Mouse (Mus musculus) layer of hippocampus, postnatal 36 days (tissue): Measurements from ENCODE around the gene Zfp566. TPM values are rescaled to one million over a fixed set of nuclear protein-coding genes. Genes with fewer than 3 reads are reported as not detected.

Source experiments
- DNase-seq, 2 experiments: peaks; one replicate each; pipeline ENCODE4 v3.0.0; 2022
- microRNA-seq, 2 experiments: library from miRNA; unstranded; fragments of <30 nt; microRNA quantifications; one replicate each; pipeline ENCODE4 v1.2.0; 2021
- total RNA-seq, 2 experiments: library from RNA; stranded (reverse); gene quantifications; 2 replicates each; pipeline ENCODE4 v1.2.3; 2021

The Zfp566 gene
- total RNA-seq, 2 experiments from 2014 or later = 6.4 to 8.0 TPM

DNA sequence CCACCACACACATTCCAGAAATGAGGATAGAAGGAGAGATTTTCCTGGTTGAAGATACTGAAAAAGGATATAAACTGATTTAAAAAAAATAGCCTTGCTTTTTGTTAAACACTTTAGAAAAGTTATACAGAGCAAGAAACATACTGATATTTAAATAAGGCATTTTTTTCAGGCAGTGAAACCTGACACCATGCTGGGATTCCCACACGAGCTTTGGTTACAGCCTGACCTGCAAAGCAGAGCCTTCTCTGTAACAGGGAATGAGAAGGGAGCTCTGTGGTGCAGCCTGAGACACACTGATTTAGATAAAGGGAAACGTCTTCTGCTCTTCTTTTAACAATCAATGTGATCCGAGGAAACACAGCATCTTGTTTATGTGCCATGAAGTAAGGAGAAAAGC, 36.7 kb downstream of the Zfp566 start:
- no peak for DNase-seq

GRCm38 (mm10) chr7:30050882-30051548, 39.3 kb downstream of the Zfp566 start, which contains the start of gene Zfp14:
TSS of gene Zfp14 (minus strand) at chr7:30051380.
- DNase-seq = peak; percentile 93 to 94

- peak; percentile 15 to 18 for DNase-seq
Observed at GRCm38 (mm10) chr7:30048126-30048525, 42.2 kb downstream of the Zfp566 start.

DNA sequence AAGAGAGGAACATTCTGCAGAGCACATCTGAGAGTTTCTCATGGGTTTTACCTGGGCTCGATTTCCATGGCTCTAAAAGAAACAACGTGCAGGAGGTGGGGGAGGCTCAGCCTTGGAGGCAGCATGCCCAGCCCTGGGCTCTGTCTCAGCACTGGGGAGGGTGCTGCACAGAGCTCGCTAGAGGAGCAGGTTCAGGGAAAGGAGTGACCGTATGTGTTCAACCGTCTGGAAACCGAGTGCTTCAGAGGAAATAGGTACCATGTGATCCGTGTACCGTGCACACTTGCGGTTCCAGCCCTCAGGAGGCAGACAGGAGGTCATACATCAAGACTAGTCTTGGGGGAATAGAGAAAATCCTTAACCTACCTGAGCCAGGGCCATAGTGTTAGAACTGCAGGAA, 46.0 kb downstream of the Zfp566 start:
- no peak for DNase-seq

DNA sequence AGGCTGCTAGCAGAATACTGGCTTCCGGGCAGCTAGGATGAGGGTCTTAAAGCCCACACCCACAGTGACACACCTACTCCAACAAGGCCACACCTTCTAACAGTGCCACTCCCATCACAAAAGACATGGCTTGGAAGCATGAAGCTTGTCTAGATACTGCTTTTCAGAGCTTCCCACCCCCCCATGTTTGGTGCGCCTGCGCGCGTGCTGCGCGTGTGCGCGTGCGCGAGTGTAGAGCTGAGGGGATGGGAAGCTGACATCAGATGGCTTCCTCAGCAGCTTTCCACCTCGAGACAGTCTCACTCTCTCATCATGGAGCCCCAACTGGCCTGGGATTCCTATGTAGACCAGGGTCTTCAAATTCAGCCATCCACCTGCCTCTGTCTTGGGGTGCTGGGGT, 56.0 kb downstream of the Zfp566 start:
- DNase-seq = no peak

DNA sequence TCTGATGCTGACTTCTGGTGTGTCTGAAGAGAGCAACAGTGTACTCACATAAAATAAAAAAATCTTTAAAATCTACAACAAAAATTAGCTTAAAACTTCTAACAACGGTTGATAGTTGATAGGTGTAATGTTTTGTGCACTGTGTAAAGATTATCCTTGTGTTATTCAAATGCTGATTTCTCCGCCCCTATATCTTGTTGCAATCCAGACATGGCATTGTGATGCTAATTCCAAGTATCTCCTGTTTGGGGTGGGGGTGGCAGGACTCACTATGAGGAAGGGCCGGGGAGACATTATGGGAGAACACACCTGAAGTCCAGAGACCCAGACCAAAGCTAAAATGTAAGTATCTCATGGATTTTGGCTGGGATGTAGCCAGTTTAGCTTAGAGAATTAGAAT, 58.9 kb downstream of the Zfp566 start:
- DNase-seq = no peak

GRCm38 (mm10) chr7:30030677-30031076, 59.6 kb downstream of the Zfp566 start:
- DNase-seq = no peak

DNA sequence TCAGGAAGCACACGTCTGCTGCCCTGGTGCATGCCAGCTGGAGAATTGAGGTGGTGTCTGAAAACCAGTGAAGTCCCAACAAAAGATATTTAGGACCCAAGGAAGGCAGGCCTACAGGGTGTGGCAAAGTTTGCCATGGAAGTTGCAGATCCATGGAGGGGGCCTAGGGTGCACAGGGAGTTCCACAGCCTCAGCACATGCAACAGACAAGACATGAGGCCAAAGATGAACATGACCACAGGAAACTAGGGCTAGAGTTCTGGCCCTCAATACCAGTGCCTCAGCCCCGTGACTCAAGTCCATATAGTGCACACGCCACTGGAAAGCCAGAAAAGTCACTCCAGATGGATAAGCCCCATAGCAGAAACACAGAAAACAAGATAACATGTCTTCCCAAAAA, 61.8 kb downstream of the Zfp566 start:
- DNase-seq = no peak

Small RNA genes lying within 50 kb of the gene (microRNA-seq; reads per million reads assigned to microRNA genes)
- 0 reads per million in 2 experiments for gene Gm23368

Other genes starting within 250 kb of the Zfp566 start
- 10 to 100 TPM; 18.3 to 25.5 TPM for gene Zfp940, start 236.9 kb downstream of the Zfp566 start, total RNA-seq
- 10 to 100 TPM; 17.4 to 18.3 TPM for gene Zfp420, start 230.5 kb downstream of the Zfp566 start, total RNA-seq
- gene Zfp27, start 184.0 kb downstream of the Zfp566 start, total RNA-seq = 10 to 100 TPM; 19.2 to 20.8 TPM
- 1 to 10 TPM; 9.1 to 9.8 TPM for gene Zfp383, start 182.3 kb downstream of the Zfp566 start, total RNA-seq
- gene Zfp74, start 136.4 kb downstream of the Zfp566 start, total RNA-seq = 10 to 100 TPM; 16.3 to 19.6 TPM
- 1 to 10 TPM; 4.3 to 5.6 TPM for gene Zfp568, start 106.6 kb downstream of the Zfp566 start, total RNA-seq
- gene Zfp14, start 39.1 kb downstream of the Zfp566 start, total RNA-seq = 10 to 100 TPM in 1 of 2 experiments, 1 to 10 TPM in 1; 9.0 to 12.0 TPM
- gene Zfp82, start 17.6 kb downstream of the Zfp566 start, total RNA-seq = 1 to 10 TPM; 3.7 to 4.2 TPM
- gene Gm26920, start 117 bp downstream of the Zfp566 start, total RNA-seq = under 1 TPM in 1 of 2 experiments, not detected in 1; 0.97 TPM
- gene Zfp260, start 4.2 kb upstream of the Zfp566 start, total RNA-seq = 10 to 100 TPM; 76.8 to 83.7 TPM
- 10 to 100 TPM; 31.8 to 35.0 TPM for gene Zfp382, start 31.4 kb upstream of the Zfp566 start, total RNA-seq
- gene Zfp146, start 79.2 kb upstream of the Zfp566 start, total RNA-seq = 10 to 100 TPM; 53.8 to 54.8 TPM
- 1 to 10 TPM; 3.7 to 5.0 TPM for gene Cox7a1, start 93.6 kb upstream of the Zfp566 start, total RNA-seq
- gene Capns1, start 108.3 kb upstream of the Zfp566 start, total RNA-seq = 100 to 1,000 TPM; 207 to 234 TPM
- 10 to 100 TPM; 53.1 to 65.2 TPM for gene Polr2i, start 141.4 kb upstream of the Zfp566 start, total RNA-seq
- gene Tbcb, start 141.7 kb upstream of the Zfp566 start, total RNA-seq = 100 to 1,000 TPM; 118 to 127 TPM
- gene Ovol3, start 145.2 kb upstream of the Zfp566 start, total RNA-seq = not detected
- gene Thap8, start 189.6 kb upstream of the Zfp566 start, total RNA-seq = under 1 TPM; 0.27 to 0.28 TPM
- gene Wdr62, start 189.9 kb upstream of the Zfp566 start, total RNA-seq = 1 to 10 TPM in 1 of 2 experiments, under 1 TPM in 1; 0.94 to 2.1 TPM
- gene Clip3, start 201.2 kb upstream of the Zfp566 start, total RNA-seq = 100 to 1,000 TPM; 454 to 456 TPM
- 10 to 100 TPM; 54.2 to 57.2 TPM for gene Alkbh6, start 218.2 kb upstream of the Zfp566 start, total RNA-seq
- 10 to 100 TPM; 10.5 to 12.7 TPM for gene Syne4, start 224.3 kb upstream of the Zfp566 start, total RNA-seq
- gene E130208F15Rik, start 231.2 kb upstream of the Zfp566 start, total RNA-seq = under 1 TPM; 0.28 to 0.40 TPM
- gene Sdhaf1, start 233.4 kb upstream of the Zfp566 start, total RNA-seq = 1 to 10 TPM; 6.6 to 7.4 TPM